Mouse (Mus musculus) neural tube, embryonic 10.5 days (tissue): ENCODE measurements at regions not wholly inside any gene's neighbourhood (a gene's known extent, or its start where the extent isn't known, plus 50 kb on each side); places are given as distances from the start of the nearest gene placed in this dataset.

Experiments
- DNase-seq: peaks from one replicate; pipeline ENCODE4 v3.0.0-alpha.2; 2017; ENCODE audit warnings: low spot score; ENCODE audit errors: extremely low spot score

DNA sequence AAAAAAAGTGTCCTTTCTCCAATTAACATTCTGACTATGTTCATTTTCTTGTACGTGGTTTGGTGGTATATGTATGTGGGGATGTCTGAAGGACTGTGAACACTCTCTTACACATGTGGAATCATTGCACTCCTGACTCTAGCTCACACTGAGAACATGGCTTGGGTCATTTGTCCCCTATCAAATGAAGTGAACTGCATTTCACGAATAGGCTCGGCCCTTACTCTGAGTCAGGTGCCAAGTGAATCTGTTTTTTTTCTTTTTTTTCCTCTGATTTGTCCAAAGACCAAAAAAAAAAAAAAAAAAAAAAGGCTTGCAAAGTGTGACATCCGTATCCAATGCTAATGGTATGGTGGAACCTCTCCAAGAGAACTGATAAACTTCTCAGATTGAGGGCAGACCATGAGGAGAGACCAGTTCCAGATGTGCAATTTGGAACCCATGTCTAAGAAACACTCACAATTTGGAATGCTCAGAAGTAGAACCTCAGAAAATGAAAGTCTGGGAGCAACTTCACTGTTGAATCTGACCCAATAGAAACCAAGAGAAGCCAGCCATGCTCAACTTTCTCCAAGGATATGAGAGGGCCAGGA, 631.7 kb upstream of the Fam160b2 start:
- DNase-seq, result no peak

DNA sequence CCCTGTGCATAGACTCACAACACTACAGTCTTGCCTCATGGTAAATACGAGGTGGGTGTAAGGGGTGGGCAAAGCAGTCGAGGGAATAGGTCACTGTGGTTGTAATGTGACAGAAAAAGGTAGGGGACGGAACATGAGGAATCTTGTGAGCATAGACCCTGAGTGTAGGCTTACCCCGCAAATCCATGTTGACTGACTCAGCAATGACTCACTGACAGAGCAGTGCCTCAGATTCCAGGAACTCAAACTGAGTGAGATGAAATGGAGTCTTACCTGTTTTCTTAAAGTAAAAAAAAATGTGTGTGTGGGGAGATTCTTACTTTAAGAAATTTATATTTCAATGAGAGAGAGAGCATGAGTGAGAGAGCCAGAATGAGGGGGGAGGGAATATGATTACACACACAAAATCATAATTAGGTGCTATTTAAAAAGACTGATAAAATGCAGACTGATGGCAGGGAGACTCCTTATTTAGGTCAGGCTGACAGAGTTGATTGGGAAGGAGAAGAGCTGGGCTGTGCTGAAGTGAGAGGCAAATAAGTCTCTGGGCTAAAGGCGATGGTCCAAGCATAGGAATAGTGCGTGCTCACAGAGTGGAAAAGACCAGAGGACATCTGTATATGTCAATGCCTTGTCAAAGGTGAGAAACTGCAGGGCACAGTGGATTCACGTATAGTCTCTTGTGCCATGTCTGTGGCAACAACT, 631.0 kb upstream of the Fam160b2 start:
- DNase-seq, result no peak

DNA sequence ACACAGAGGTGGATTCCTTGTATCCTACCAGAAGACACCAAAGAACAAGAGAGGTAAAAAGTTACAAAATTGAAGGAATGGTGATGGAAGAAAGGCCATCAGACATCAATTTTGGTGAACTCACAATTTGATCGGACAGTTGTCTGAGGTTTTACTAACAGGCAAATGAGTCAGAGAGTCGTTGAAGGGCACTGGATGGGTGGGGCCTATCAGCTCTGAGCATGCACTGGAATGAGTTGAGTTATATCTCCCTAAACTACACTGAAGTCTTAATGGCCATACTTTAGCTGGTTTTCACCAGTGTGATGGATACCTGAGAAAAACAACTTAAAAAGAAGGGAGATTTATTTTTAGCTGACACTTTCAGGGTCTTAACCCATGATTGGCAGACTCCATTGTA, 630.3 kb upstream of the Fam160b2 start:
- no peak for DNase-seq

DNA sequence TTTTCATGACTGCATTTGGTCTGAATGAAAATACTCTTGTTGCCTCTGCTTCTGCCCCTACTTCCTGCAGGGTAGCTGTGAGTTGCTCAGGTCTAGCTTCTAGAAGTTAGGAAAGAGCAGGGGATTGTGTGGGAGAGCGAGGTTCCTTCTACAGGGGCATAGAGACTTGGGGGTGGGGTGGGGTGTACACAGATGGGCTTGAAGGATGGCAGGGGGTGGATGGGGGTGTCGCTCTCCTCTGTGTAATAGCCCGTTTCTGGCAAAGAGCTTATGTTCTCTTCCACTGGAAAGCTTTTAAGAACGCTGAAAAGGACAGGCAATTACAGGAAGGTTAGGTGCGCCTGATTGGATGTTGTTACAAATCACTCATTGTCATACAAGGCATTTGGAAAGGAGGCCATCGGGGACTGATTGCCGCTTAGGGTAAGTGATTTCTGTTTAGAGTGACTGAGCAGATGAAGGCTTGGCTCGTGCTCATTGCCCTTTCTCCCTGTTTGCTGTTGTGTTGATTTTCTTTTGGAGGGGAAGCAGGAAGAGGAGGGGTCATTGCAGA, 629.3 kb upstream of the Fam160b2 start:
- DNase-seq, result no peak

DNA sequence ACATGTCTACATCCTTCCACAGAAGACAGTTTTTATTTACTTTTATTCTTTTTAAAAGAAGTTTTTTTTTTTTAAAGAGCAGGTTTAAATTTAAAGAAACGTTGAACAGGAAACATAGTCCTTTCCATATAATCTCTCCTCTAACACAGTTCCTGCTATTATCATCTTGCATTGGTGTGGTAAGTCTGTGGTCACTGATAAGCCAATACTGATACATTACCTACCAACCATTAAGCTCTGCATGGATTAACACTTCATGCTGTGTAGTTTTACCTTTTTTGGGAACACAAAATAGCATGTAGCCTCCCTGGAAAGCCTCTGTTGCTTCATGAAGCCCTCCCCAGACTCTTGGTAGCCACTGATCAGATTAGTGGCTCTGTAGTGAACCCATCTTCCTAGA, 617.4 kb upstream of the Fam160b2 start:
- DNase-seq, result no peak

DNA sequence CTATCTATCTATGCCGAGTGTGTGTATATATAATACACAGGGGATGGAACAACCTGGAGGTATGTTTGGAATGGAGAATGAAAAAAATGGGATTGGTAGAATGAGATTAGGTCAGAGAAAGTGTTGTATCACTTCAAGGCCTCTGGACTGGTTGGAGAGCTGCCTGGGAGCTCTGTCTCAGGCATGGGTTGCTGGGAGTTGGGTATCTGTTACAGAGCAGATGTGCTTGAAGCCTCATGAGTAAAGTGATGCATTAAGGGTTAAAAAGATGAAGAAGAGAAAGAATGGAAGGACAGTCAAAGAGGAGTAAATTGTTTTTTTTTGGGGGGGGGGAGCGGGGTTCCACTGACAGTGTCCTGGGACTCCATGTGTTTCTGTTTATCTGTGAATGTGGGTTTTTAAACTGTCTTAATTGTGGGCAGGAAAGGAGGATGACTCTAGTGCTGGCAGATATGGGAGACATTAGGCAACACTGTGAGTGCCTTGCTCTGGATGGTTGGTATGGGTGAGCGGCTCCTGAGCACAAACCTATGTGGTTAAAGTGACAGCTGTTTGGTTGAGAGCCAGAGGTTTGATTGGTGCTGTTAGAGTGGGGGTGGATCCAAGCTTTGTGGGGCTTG, 611.8 kb upstream of the Fam160b2 start:
- DNase-seq, result no peak

DNA sequence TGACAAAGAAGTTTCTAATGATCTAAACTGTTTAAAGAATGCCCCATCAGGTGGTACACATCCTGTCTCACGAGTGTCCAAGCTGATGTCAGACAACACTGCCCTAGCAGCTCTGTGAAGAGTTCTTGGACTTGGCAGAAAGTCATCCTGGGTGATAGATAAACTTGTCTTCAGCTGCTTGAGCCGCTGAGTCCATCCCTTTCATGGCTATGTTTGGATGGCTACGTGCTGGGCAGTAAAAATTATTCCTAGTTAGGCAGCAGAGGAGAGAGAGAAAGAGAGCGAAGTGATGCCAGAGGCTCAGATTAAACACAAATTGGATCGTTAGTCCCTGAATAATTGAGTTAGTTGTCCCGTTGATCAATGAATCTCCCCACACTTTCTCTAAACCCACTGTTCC, 603.8 kb upstream of the Fam160b2 start:
- DNase-seq, result no peak

DNA sequence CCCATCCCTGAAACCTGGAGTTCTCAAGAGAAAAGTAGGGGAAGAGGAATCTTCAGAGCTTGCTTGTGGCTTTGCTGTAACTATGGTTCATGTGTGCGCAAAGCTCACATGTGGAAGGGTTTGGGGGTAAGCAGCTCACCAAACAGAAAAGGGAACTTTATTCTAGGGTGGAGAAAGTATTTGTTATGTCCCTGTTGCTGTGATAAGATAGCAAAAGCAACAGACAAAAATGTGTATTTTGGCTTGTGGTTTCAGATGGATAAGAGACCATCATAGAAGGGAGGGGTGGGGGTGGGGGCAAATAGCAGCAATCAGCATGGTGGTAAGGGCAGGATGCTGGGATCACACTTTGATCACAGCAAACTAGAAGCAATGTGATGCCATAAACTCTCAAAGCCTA, 601.3 kb upstream of the Fam160b2 start:
- no peak for DNase-seq

DNA sequence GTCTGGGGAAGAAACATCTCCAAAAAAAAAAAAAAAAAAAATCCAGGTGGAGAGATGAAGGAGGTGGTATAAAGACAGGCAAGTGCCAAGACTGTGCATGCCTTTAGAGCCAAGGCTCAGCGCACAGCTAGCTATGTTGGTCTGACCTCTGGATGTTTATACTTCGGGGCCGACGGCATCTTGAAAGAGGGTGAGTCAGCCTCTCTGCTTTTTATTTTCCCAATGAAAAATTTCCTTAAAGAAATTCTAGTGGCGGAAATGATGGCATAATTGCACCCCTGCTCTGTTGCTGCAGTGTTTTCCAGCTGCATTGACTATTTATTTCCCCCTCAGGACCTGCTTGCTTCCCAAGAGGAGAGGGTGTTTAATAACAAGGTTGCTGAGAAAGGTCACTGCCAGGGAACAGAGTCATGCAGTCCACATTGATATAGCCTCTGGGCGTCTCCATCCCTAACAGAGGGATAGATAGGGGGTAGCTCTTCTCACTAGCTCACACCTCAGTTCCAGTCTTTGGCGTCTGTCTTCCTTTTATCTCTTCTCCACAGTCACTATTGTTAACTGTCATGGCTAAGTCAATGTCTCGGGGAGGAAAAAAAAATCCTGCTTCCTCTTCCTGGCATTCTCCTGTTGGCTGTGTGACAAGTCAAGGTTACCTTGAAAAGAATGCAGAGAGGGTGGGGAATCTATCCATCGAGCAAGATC, 599.7 kb upstream of the Fam160b2 start:
- DNase-seq, result no peak

DNA sequence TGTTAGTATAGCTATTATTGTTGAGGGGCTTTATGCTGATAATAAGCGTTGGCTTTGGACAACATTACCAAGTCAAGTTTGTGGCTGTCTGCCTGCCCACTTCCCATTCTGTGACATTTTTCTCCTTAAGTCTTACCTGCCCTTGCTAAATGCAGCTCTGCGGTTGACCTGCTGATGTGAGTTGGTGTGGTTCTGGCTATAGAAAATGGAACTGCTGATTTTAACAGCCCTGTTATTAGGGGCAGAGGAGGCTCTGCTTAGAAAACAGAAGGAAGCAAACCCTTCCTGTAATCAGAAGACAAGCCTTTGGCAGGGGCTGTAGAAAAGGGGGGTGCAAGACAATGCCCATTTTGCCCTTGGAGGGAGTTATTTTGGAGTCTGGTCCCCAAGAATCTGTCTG, 594.6 kb upstream of the Fam160b2 start:
- DNase-seq, result no peak

DNA sequence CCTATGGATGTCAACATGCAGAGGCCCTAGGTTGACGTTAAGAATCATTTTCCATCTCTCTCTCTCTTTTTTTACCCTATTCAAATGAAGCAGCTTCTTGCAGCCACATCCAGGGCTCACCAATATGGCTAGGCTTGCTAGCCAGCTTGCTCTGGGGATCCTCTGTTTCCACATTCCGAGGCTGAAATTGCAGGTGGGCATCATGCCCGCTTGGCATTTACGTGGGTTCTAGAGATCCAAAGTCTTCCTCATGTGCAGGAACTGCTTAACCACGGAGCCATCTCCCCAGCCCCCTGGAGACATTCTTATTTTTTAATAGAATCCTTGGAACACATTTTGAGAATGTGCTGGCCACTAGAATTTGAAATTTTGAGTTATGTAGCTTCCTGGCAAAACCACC, 592.9 kb upstream of the Fam160b2 start:
- DNase-seq, result no peak

DNA sequence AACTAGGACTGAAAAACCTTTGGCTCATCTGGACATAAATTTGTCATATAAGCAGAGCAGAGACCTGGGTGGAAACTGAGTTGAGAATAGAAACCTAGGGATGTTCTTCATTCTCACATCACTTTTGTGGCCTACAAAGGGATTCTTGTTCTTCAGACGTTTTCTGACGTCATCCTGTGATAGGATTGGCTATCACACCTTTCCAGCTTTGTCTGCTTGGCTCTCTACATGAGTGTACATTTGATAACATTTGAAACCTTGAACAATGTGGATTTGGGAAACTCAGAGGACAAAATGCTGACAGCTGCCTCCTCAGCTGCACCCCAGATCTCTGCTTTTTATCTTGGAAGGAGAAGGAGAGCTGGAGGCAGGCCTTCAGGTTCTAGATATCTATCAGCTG, 589.7 kb upstream of the Fam160b2 start:
- DNase-seq, result no peak

DNA sequence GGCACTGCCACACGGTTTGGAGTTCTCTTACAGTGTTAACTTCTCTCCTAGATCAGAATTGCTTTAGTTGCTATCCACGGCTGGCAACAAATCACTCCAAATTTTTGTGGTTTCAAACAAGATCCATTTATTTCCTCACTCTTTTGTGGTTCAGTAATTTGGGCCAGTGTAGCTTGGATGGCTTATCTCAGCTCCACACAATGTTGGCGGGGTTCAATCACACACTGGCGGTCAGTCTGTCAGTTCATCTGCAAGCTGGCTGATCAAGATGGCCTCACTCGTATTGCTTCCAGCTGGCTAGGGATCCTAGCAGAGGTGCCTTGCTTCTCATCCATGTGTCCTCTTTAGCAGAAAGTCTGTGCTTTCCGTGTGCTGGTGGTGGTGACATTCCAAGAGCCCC, 577.7 kb upstream of the Fam160b2 start:
- no peak for DNase-seq

DNA sequence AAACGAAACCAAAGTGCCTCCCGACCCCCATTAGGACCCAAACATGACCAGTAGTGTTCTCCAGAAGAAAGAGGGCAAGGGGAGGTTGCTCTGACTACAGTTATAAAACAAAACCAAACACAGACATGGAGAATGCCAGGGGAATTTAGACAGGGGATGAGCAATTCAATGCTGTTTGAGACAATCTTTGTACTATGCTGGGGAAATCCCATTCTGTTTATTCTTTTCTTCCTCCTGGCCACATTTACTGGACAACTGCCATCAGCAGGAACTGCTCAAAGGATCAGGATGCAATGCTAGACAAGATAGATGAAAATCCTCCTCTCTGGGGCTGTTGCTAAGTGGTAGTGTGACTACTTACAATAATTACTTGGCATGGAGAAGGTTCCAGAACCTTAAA, 574.5 kb upstream of the Fam160b2 start:
- no peak for DNase-seq

DNA sequence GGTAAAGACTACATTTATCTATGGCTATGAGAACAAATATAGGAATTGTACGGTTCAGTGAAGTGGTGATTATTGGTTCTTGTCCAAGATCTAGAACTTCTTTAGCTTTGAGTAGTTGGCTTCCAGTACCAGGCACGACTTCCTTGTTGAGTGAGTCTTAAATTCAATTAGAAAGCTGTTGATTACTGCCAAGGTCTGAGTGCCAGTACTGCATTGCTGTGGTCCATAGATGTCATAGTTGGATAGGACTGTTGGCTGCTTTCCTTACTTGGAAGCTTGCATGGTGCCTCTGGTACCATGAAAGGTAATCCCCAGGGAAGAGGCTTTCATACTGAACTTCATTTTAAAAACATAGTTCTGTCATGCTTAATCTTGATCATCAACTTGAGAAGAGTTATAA, 559.9 kb upstream of the Fam160b2 start:
- no peak for DNase-seq

DNA sequence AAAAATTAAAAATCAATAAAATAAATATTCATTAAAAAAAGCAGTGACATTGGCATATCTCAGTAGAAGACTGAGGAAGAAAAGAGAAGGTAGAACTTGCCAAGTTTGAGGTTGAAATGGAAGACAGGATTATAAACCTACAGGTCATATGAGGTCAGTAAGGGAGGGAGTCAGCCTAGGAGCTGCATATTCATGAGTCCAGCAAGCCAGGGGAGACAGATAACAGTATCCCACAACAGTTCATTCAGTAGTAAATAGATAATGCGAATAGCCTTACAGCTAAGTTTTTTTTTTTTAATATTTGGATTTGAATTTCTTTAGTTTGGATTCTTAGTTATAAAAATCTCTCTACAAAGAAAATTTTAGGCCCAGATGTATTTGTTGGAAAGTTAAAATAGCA, 542.8 kb upstream of the Fam160b2 start:
- DNase-seq, result no peak

DNA sequence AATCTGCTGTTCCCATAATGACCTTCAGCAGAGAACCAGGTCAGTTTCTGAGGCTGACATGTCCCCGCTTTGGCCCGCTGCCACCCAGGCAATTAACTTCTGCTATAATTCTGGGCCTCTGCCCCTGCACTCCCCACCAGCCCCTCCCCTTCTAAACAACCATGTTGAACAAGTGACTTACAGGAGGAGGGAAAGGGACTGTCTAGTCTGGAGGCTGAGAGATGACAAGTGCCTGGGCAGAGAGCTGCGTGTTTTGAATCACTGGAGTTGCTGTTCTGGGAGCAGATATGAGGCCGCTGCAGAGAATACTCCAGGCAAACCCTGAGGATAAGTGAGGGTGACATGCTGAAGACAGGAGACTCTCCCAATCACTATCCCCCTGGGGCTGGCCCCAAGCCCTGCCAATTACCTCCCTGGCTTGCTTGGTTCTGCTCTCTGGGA, 530.2 kb upstream of the Fam160b2 start:
- DNase-seq, result no peak

DNA sequence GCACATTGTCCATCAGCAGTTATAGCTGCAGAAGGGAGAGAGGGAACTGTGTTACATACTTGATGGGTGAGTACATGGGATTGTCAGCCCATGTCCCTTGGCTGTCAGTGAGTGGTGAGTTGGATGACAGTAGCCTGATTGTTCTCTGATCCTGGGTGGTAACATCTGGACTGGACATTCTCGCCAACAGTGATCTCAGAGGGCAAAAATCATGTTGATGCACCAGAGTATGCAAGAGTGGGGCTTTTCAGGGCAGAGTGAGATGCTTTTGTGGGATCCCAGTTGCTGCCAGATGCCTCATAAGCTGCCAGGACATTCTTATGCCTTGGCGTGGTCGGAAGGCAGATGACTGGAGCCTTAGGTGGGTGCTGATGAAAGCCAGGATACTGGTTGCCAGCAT, 528.9 kb upstream of the Fam160b2 start:
- DNase-seq, result no peak

DNA sequence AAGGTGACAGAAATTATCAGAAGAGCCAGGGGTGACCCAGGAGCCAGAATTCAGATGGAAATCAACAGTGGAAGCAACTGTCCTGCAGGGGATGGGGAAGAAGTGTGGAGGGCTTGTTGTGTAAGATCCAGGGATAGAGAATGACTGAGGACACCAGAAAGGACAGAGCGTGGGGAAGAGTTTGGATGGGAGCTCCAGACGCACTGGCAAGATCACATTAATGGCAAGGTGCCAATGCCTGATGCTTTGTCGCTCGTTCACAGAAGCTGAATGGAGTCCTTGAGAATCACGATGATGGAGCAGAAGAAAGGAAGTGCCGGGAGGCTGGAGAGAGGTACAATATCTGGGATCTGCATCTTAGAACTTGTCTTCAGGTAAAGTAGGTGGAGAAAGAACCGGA, 519.0 kb upstream of the Fam160b2 start:
- DNase-seq, result no peak

DNA sequence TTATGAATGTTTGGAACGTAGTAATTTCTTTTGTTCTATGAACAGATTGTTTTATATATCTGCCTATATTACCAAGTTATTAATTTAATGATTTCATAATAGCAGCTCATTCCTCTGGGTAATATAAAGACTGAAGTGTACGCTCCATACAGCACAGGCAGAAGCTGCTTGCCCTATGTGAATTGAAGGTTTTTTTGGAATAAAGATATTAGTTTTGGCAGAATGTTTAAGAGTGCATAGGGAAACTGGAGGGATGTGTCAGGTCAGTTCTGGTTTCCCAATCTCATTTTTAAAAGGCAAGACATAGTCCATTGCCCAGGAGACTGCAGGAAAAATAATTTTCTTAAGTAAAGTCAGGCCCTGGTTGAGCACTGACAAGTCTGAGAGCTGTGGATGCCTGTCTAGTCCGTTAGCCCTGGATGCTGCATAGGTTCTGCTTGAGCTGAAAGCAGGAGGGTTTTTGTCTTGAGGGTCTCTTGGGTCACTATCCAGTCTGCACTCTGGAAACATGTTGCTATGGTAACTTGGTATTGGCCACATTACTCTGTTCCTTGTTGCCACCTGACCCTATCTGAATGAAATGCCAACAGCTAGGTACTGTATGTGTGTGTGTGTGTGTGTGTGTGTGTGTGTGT, 516.3 kb upstream of the Fam160b2 start:
- no peak for DNase-seq

DNA sequence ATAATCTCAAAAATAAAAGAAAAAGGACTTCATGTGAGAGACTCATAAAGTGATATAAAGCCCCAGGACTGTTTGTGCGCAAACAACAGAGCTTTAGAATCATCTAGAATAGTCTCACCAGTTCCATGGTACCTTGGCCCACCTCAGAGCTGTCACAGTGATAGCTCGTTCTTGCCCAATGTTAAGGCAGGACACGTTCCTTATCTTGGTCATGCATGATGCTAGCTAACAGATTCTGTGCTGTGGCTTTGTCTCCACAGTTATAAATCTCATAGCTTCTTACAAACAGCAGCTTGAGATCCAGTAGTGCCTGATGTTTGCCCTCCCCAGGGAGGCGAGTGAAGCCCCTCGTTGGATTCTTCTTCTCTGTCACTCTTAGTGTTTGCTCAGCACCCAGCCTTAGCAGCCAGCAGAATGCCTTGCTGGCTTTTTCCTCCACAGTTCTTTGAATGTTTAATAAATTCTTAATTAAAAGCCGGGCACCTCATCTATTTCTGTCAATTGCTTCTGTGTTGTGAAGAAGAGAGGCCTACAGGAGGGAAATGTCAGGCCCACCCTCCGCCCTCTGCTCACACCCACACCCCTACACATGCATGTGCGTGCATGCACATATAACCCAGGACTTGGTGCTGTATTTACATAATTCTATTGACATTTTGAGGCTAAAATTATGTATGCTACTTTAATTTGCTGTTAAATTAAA, 515.6 kb upstream of the Fam160b2 start:
- DNase-seq, result no peak
